Mouse (Mus musculus) CD8-positive naive resting alpha-beta T cell, adult 2 months (primary cell): Measurements from ENCODE around the gene Tob2.

Experiments used
- DNase-seq, 2 experiments: peaks; one replicate each; pipeline ENCODE4 v3.0.0; 2022; ENCODE audit warnings: low read depth in 2 of 2, low spot score in 2 of 2

Tob2 gene

GRCm38 (mm10) chr15:81812287-81812686, 46.3 kb downstream of the Tob2 start:
- no peak for DNase-seq

- DNase-seq = no peak
Measured at GRCm38 (mm10) chr15:81811599-81811996, 47.0 kb downstream of the Tob2 start.

- peak; percentile 89 to 92 for DNase-seq
Measured at GRCm38 (mm10) chr15:81810671-81811598, 47.7 kb downstream of the Tob2 start.

GRCm38 (mm10) chr15:81810150-81810549, 48.4 kb downstream of the Tob2 start:
- peak; percentile 53 to 58 for DNase-seq

- DNase-seq = no peak
Measured at GRCm38 (mm10) chr15:81809550-81809949, 49.0 kb downstream of the Tob2 start.

- DNase-seq = no peak
Measured at GRCm38 (mm10) chr15:81808799-81809198, 49.8 kb downstream of the Tob2 start.

- no peak for DNase-seq
Measured at GRCm38 (mm10) chr15:81806621-81807404, 51.8 kb downstream of the Tob2 start.

- no peak for DNase-seq
Measured at GRCm38 (mm10) chr15:81805624-81806023, 53.0 kb downstream of the Tob2 start.

- DNase-seq = no peak
Measured at GRCm38 (mm10) chr15:81804883-81805282, 53.7 kb downstream of the Tob2 start.

- DNase-seq = no peak
Measured at GRCm38 (mm10) chr15:81804172-81804571, 54.4 kb downstream of the Tob2 start.

GRCm38 (mm10) chr15:81803425-81803951, 55.1 kb downstream of the Tob2 start:
- no peak for DNase-seq

- DNase-seq = no peak
Measured at GRCm38 (mm10) chr15:81802941-81803351, 55.6 kb downstream of the Tob2 start.

GRCm38 (mm10) chr15:81802001-81802890, 56.4 kb downstream of the Tob2 start, which contains the start of gene Tef:
Gene Tef, plus strand, starts transcription at chr15:81802421.
- peak; percentile 48 to 68 for DNase-seq

GRCm38 (mm10) chr15:81800391-81800790, 58.2 kb downstream of the Tob2 start:
- DNase-seq = no peak

GRCm38 (mm10) chr15:81798421-81798820, 60.2 kb downstream of the Tob2 start:
- no peak for DNase-seq
